Mouse (Mus musculus) leukemia stem cell, adult 10-12 weeks (primary cell): ENCODE results near the gene Nxf2. TPM values are rescaled to one million over a fixed set of nuclear protein-coding genes. Genes with fewer than 3 reads are reported as not detected.

ENCODE experiments used
- polyA plus RNA-seq: library from polyadenylated mRNA; stranded (reverse); fragments of >175 nt; gene quantifications from 2 replicates; pipeline ENCODE4 v1.2.3, GENCODE M21; 2012; ENCODE audit warnings: low replicate concordance

Nxf2 gene
- polyA plus RNA-seq: not detected in 2 replicates

DNA sequence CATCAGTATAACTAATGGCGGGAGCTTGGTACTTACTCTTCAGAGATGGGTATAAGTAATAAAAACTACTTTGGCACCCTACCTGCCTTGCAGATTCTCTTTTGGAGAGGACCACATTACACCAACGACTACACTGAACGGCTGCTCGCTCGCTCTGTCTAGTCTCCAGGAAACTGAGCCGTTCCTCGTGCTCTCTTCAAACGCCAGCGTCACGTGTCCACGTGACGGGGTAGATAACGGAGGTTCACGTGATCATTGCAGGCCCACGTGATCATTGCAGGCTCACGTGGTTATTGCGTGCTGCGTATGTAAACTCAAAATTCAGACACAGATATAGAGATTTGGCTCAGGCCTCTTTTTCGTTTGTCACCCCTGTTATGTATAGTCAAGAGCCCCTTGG lies at the start of gene Nxf2:
TSS of gene Nxf2 (minus strand) at position 209 of the 400 bp plus-strand sequence.

DNA sequence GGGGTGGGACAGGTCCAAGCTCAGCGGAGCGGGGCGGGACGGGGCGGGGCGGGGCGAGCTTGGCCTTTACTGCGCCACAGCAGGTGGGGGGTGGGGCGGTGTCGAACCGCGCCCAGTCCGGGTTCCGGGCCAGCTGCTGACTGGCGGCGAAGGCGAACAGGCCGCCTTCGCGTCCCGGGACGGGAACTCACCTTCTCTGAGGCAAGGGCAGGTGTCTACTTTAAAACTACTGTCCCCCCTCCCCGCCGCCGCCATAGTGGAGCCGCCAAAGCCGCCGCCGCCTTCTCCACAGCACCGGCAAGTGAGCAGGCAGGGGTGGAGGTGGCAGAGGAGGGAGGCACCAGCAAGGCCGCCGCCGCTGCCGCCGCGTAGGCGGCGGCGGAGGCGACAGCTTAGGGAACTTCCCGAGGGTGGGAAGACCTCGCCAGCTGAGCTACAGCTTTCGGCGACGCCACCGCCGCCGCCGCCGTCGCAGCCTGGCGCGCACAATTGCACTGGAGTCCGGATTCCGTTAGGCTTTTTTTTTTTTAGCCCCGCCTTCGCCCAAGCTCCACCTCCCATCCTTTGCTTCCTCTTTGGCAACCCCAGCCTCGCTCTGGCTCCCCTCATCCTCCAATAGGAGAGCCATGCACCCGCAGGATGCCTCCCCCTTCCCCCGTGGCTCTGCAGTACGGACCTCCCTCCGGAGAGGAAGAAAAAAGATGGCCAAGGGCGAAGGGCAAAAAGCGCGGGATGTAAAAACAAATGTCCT lies 44.3 kb upstream of the Nxf2 start, which contains the start of gene Zmat1:
TSS of gene Zmat1 (minus strand) at position 490 of the 751 bp plus-strand sequence.

Other genes starting within 250 kb of the Nxf2 start
- gene Armcx1, start 246.8 kb downstream of the Nxf2 start, polyA plus RNA-seq: 0.16 and 0.35 TPM in 2 replicates
- gene Armcx6, start 213.3 kb downstream of the Nxf2 start, polyA plus RNA-seq: 0.55 and 1.2 TPM in 2 replicates
- gene Armcx3, start 208.2 kb downstream of the Nxf2 start, polyA plus RNA-seq: 1.4 and 1.5 TPM in 2 replicates
- 2.1 and 11.5 TPM in 2 replicates for gene Armcx2, start 155.5 kb downstream of the Nxf2 start, polyA plus RNA-seq
- gene Zmat1, start 44.5 kb upstream of the Nxf2 start, polyA plus RNA-seq: 1.6 and 1.7 TPM in 2 replicates
- gene Gm15023, start 212.9 kb upstream of the Nxf2 start, polyA plus RNA-seq: not detected in 2 replicates
- not detected in 2 replicates for gene Tceal6, start 245.9 kb upstream of the Nxf2 start, polyA plus RNA-seq